Mouse (Mus musculus) megakaryocyte progenitor cell, adult 5-6 weeks (primary cell): ENCODE measurements around the gene Pi4ka. TPM values are rescaled to one million over a fixed set of nuclear protein-coding genes. Genes with fewer than 3 reads are reported as not detected.
"Not testable (repeated sequence)": the region's sequence is repeated elsewhere in the genome, so short reads cannot be mapped to it uniquely, and the experiment has no call there.

Source experiments
- ATAC-seq: replicated peaks from 2 replicates; pipeline ENCODE4 v1.8.0; 2016; ENCODE audit warnings: mild to moderate bottlenecking, moderate TSS enrichment, inconsistent platforms; ENCODE audit not compliant: poor library complexity
- total RNA-seq, 2 experiments: library from RNA; stranded (forward) in 1 of 2; stranded (reverse) in 1 of 2; fragments of 157-497, 149-512 nt in 1 of 2; fragments of 200-1000 nt in 1 of 2; gene quantifications; 2 replicates each; pipeline versions ENCODE4 v1.2.3 to v1.2.4; 2015 to 2017

Gene Pi4ka
- total RNA-seq, 2 experiments from 2014 or later, result 39.4 to 58.1 TPM

- ATAC-seq, result no peak
Observed at GRCm38 (mm10) chr16:17234916-17235665, 171.0 kb downstream of the Pi4ka start.

GRCm38 (mm10) chr16:17234499-17234895 lies 171.6 kb downstream of the Pi4ka start:
- ATAC-seq, result no peak

GRCm38 (mm10) chr16:17233702-17234498 lies 172.2 kb downstream of the Pi4ka start:
- ATAC-seq, result peak; percentile 30

GRCm38 (mm10) chr16:17232794-17233701 lies 173.1 kb downstream of the Pi4ka start, which contains the start of gene Hic2:
Hic2 (plus strand) TSS chr16:17233572.
- ATAC-seq, result peak; percentile 86

GRCm38 (mm10) chr16:17231523-17231922 lies 174.6 kb downstream of the Pi4ka start:
- ATAC-seq, result not testable (repeated sequence)

Other genes starting within 250 kb of the Pi4ka start
- gene Ube2l3, start 203.7 kb downstream of the Pi4ka start, total RNA-seq (2015), result 312 and 333 TPM in 2 replicates
- gene Ube2l3, start 203.7 kb downstream of the Pi4ka start, total RNA-seq (2017), result 87.5 and 107 TPM in 2 replicates
- 0.69 and 0.95 TPM in 2 replicates for gene Rimbp3, start 197.7 kb downstream of the Pi4ka start, total RNA-seq (2015)
- gene Rimbp3, start 197.7 kb downstream of the Pi4ka start, total RNA-seq (2017), result 0.58 and 1.3 TPM in 2 replicates
- 1.8 and 1.9 TPM in 2 replicates for gene Hic2, start 172.7 kb downstream of the Pi4ka start, total RNA-seq (2015)
- 2.1 and 2.3 TPM in 2 replicates for gene Hic2, start 172.7 kb downstream of the Pi4ka start, total RNA-seq (2017)
- gene Tmem191c, start 130.2 kb downstream of the Pi4ka start, total RNA-seq (2015), result 4.2 and 5.2 TPM in 2 replicates
- gene Tmem191c, start 130.2 kb downstream of the Pi4ka start, total RNA-seq (2017), result 5.5 and 8.8 TPM in 2 replicates
- not detected in 2 replicates for gene Serpind1, start 74.9 kb downstream of the Pi4ka start, total RNA-seq (2015)
- not detected in 2 replicates for gene Serpind1, start 74.9 kb downstream of the Pi4ka start, total RNA-seq (2017)
- gene Snap29, start 328 bp downstream of the Pi4ka start, total RNA-seq (2015), result 16.5 and 18.5 TPM in 2 replicates
- 17.9 and 18.0 TPM in 2 replicates for gene Snap29, start 328 bp downstream of the Pi4ka start, total RNA-seq (2017)
- gene Crkl, start 45.7 kb upstream of the Pi4ka start, total RNA-seq (2015), result 24.6 and 25.9 TPM in 2 replicates
- gene Crkl, start 45.7 kb upstream of the Pi4ka start, total RNA-seq (2017), result 17.8 and 18.5 TPM in 2 replicates
- gene Aifm3, start 83.3 kb upstream of the Pi4ka start, total RNA-seq (2015), result not detected in 2 replicates
- gene Aifm3, start 83.3 kb upstream of the Pi4ka start, total RNA-seq (2017), result not detected in 2 replicates
- 25.1 and 25.7 TPM in 2 replicates for gene Lztr1, start 102.4 kb upstream of the Pi4ka start, total RNA-seq (2015)
- gene Lztr1, start 102.4 kb upstream of the Pi4ka start, total RNA-seq (2017), result 29.5 and 40.4 TPM in 2 replicates
- gene Thap7, start 124.8 kb upstream of the Pi4ka start, total RNA-seq (2015), result 8.9 and 11.8 TPM in 2 replicates
- 26.4 and 28.9 TPM in 2 replicates for gene Thap7, start 124.8 kb upstream of the Pi4ka start, total RNA-seq (2017)
- gene Lrrc74b, start 154.9 kb upstream of the Pi4ka start, total RNA-seq (2015), result 0.15 TPM in 1 of 2 replicates, not detected in the other
- gene Lrrc74b, start 154.9 kb upstream of the Pi4ka start, total RNA-seq (2017), result not detected in 2 replicates
- gene P2rx6, start 155.6 kb upstream of the Pi4ka start, total RNA-seq (2015), result not detected in 2 replicates
- gene P2rx6, start 155.6 kb upstream of the Pi4ka start, total RNA-seq (2017), result not detected in 2 replicates
- gene Slc7a4, start 176.9 kb upstream of the Pi4ka start, total RNA-seq (2015), result 1.2 and 1.4 TPM in 2 replicates
- gene Slc7a4, start 176.9 kb upstream of the Pi4ka start, total RNA-seq (2017), result 4.2 and 5.6 TPM in 2 replicates
- 59.3 and 76.5 TPM in 2 replicates for gene Smpd4, start 213.0 kb upstream of the Pi4ka start, total RNA-seq (2015)
- 49.1 and 49.3 TPM in 2 replicates for gene Smpd4, start 213.0 kb upstream of the Pi4ka start, total RNA-seq (2017)
- 1.0 and 1.5 TPM in 2 replicates for gene Ccdc74a, start 240.2 kb upstream of the Pi4ka start, total RNA-seq (2015)
- gene Ccdc74a, start 240.2 kb upstream of the Pi4ka start, total RNA-seq (2017), result 0.51 TPM in 1 of 2 replicates, not detected in the other